Mouse (Mus musculus): Measurements from ENCODE around the gene Fam126a. TPM values are rescaled to one million over a fixed set of nuclear protein-coding genes. Genes with fewer than 3 reads are reported as not detected.
A peak's percentile ranks its signal among the peaks of the same experiment; 100 is the strongest.

The Fam126a gene
- total RNA-seq (2021): 10 to 100 TPM; 14.6 to 20.0 TPM

DNA sequence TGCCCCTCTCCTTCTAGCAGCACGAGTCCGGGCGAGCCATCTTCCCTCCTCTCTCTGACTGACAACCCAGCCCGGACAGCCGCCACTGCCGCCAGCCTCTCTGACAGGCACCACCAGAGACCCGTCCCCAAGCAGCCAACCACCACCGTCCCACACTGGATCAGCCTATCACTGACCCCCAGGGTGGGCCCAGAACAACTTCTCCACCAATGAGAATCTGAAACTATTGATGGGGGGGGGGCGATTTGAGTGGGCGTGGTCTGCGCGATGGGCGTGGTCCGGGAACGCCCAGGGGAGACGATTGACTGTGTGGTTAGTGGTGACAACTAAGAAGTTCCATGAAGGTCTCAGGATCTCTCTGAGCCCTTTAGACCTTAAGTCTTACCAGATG lies at the start of gene Fam126a:
Gene Fam126a (minus strand): TSS at position 112 of the 391 bp plus-strand sequence.
- DNase-seq (ENCODE audit: low spot score in 2 of 2): peak; percentile 88 to 91
- intact Hi-C loops (cut with DNase I): loop anchor here (1.0 kb wide), 1 partner anchor 47 kb away; no protein-coding TSS in a partner anchor

GRCm38 (mm10) chr5:24078420-24079179 lies 48.1 kb upstream of the Fam126a start:
- no peak for DNase-seq (ENCODE audit: low spot score in 2 of 2)
- intact Hi-C loops (cut with DNase I): loop anchor here (5.0 kb wide), 1 partner anchor 221 kb away; no protein-coding TSS in a partner anchor

DNA sequence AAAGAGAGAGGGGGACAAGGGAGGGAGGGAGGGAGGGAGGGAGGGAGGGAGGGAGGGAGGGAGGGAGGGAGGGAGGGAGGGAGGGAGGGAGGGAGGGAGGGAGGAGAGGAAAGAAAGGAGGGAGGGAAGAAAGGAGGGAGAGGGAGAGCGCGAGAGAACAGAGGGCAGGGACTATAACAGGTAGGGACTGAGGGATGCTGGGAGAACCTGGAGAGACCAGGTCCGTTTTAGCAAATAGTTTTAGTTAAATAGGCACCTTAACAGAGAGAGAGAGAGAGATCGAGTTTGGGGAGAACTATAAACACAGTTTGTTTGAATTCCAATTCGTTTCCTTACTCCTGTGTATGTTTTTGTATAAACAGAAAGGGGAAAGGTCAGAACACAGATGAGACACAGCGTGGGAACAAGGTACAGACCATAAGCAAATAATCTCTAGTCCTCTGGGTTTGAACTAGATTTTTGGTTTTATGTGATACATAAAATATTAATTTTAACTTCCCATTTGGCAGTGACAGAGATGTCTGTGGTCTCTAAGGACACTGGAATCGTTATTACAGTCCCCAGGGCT lies 47.3 kb upstream of the Fam126a start:
- no peak for DNase-seq (ENCODE audit: low spot score in 2 of 2)
- intact Hi-C loops (cut with DNase I): loop anchor here (1.0 to 5.0 kb wide), 3 partner anchors 48 to 221 kb away; partner anchors contain the start of gene Fam126a

- intact Hi-C loops (cut with DNase I): loop anchor here (1.0 to 5.0 kb wide), 3 partner anchors 47 to 220 kb away; partner anchors contain the start of gene Fam126a
- DNase-seq (ENCODE audit: low spot score in 2 of 2): peak; percentile 61 to 65
These were observed 46.7 kb upstream of the Fam126a start for GRCm38 (mm10) chr5:24076986-24077718.

GRCm38 (mm10) chr5:24072031-24072430 lies 41.5 kb upstream of the Fam126a start:
- no peak for DNase-seq (ENCODE audit: low spot score in 2 of 2)
- intact Hi-C loops (cut with DNase I): no loop called here

- intact Hi-C loops (cut with DNase I): no loop called here
- DNase-seq (ENCODE audit: low spot score in 2 of 2): no peak
These were observed 38.5 kb upstream of the Fam126a start for GRCm38 (mm10) chr5:24068955-24069354.

DNA sequence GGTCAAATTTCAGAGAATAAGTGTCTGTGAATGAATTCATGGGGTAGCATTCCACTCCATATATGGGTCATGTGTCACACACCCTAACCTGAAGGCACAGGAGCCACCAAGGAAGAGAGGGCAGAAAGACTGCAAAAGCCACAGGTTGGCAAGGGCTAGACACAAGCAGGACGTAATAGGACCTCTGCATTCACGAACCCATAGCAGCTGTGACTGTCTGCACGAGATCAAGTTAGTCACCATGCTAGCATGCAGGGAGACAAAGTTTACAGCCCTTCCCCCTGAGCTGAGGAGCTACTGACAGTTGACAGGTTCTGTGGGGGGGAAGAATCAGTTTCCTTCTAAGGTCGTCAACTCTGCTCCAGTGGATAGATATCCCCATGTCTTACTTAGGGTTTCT lies 33.1 kb upstream of the Fam126a start:
- no peak for DNase-seq (ENCODE audit: low spot score in 2 of 2)
- intact Hi-C loops (cut with DNase I): no loop called here

DNA sequence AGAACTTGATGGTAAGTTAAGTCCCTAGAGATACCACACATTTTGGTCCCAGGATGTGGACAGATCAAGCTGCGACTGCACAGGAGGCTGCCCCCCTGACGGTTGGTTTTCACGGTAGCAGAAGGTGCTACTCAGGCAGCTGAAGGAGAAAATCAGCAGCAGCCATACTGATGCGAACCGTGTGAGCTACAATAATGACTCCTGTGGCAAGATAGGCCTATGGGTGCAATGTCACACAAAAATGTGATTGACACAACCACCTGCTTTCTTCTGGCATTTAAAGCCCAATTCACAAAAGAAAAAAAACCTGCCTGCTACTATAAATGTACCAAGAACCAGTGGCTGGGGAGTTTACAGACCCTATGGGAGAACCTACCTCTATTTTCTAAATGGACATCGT lies 32.5 kb upstream of the Fam126a start:
- intact Hi-C loops (cut with DNase I): no loop called here

GRCm38 (mm10) chr5:24060949-24061348 lies 30.5 kb upstream of the Fam126a start:
- DNase-seq (ENCODE audit: low spot score in 2 of 2): no peak
- intact Hi-C loops (cut with DNase I): no loop called here

More for the DNA sequence above, 32.5 kb upstream of the Fam126a start:
- DNase-seq (ENCODE audit: low spot score in 2 of 2): no peak

DNA sequence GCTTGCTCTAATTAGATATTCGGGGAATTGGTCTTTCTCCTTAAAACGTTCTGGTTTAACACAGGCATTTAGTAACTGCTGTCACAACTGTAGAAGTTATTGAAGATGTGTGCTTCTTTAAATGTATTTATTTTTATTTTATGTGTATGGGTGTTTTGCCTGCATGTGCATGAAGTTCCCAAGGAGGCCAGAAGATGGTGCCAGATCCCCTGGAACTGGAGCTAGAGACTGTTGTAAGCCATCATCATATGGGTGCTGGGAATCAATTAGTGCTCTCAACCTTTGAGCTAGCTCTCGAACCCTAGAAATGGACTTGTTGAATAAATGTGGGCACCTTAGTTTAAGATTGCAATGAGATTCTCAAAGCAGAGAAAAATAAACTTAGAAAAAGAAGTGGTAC lies 27.1 kb upstream of the Fam126a start:
- intact Hi-C loops (cut with DNase I): no loop called here
- no peak for DNase-seq (ENCODE audit: low spot score in 2 of 2)

DNA sequence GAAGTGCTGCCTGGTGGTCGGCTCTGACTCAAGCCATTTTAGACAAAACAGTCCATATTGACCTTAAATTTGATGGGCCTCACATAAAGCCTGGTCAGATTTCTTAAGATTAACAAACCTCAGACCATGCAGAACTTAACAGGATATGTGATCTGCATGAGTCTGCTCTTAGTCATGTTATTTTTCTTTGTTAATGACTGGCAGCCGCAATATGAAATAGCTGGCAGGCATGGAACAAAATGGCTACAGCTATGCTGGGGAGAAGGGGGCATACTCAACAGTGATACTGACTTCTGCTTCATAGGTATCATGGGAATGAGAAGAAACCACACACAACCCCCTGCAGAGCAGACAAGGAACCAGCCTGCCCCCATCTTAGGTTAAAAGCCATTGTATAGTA lies 26.4 kb upstream of the Fam126a start:
- intact Hi-C loops (cut with DNase I): no loop called here
- no peak for DNase-seq (ENCODE audit: low spot score in 2 of 2)

- no peak for DNase-seq (ENCODE audit: low spot score in 2 of 2)
- intact Hi-C loops (cut with DNase I): no loop called here
These were observed 23.9 kb upstream of the Fam126a start for GRCm38 (mm10) chr5:24054382-24054781.

DNA sequence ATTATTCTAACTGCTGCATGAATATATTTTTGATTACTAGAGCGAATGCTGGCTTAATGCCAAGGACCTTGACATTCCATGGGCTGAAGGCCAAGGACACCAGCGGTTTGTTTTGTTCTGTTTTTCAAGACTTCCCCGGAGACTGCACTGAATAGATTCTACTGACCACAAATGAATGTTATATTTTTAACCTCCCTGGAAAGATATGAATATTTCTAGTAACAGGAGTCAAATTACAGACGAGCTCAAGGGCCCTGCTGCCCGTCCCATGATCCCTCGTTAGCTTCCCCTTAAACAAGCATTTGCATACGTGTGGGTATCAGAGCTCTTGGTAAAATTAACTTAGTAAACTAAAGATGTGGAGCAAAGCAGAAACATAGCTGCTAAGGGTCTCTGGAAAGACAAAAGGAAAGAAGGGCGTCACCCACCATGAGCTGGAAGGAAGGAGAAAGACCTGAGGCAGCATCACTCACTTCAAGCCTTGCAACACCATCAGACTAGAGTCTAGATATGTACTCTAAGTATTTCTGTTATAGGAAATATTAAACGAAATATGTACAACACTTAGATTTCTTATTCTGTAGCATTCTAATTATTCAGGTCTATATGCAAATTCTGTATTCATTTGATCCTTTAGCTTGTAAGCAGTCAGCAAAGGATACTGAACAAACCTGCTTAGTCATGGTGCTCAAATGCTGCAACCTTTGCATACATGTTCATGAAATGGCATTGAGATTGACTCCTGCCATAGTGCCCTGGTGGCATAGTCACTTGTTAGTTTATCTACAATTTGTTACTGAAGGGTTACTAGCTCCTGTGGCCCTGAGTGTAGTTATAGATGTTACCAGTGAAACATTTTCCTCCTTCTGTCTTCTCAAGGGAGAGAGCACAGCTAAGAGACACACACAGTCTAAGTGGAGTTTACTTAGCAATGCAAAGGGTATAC lies 23.0 kb upstream of the Fam126a start:
- no peak for DNase-seq (ENCODE audit: low spot score in 2 of 2)
- intact Hi-C loops (cut with DNase I): no loop called here

- intact Hi-C loops (cut with DNase I): no loop called here
These were observed 21.5 kb upstream of the Fam126a start for GRCm38 (mm10) chr5:24051755-24052675.

DNA sequence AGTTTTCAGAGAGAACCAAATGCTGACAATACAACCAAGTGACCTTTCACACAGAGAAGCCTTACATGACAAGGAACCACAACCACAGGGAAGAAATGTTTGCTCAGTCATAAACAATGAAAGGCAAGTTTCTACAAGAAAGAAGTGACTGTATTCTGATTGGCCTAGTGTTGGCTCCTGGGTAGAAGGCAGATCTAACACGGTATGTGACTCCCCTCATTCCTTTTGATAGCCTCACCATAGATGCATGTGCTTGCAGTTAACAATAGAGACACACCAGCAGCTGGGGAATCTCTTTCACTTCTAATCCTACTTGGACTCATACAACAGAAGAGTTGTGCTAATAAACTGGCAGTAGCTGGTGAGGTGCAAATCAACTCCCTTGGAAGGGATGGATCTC lies 17.3 kb upstream of the Fam126a start:
- no peak for DNase-seq (ENCODE audit: low spot score in 2 of 2)
- intact Hi-C loops (cut with DNase I): no loop called here

More at GRCm38 (mm10) chr5:24051755-24052675, 21.5 kb upstream of the Fam126a start:
- no peak for DNase-seq (ENCODE audit: low spot score in 2 of 2)

DNA sequence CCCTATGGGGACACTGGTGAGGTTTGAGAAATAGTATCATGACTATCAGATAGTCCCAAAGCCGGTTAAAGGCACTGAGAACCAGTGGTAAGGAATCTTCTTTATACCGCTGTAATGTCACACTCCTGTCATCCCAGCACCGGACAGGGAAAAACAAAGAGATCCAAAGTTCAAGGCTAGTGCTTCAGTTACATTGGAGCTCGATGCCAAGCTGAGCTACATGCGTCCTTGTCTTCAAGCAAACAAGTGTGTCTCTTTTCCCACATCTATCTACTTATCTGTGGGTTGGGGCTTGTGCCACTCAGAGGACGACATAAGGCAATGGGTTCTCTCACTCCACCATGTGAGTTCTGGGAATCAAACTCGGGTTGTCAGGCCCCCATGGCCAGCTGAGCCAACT lies 16.5 kb upstream of the Fam126a start:
- intact Hi-C loops (cut with DNase I): no loop called here

GRCm38 (mm10) chr5:24045998-24046631 lies 15.6 kb upstream of the Fam126a start:
- peak; percentile 38 to 44 for DNase-seq (ENCODE audit: low spot score in 2 of 2)
- intact Hi-C loops (cut with DNase I): no loop called here

More for the DNA sequence above, 16.5 kb upstream of the Fam126a start:
- DNase-seq (ENCODE audit: low spot score in 2 of 2): no peak

- intact Hi-C loops (cut with DNase I): no loop called here
These were observed 13.9 kb upstream of the Fam126a start for GRCm38 (mm10) chr5:24044387-24044786.

More at GRCm38 (mm10) chr5:24044387-24044786, 13.9 kb upstream of the Fam126a start:
- DNase-seq (ENCODE audit: low spot score in 2 of 2): no peak
